Mouse (Mus musculus): ENCODE data around the gene Fbxo10. TPM values are rescaled to one million over a fixed set of nuclear protein-coding genes. Genes with fewer than 3 reads are reported as not detected.
"Not testable (repeated sequence)": the region's sequence is repeated elsewhere in the genome, so short reads cannot be mapped to it uniquely, and the experiment has no call there.

Fbxo10 gene
- polyA plus RNA-seq, 1 experiment from 2014 or later = 13.9 TPM

DNA sequence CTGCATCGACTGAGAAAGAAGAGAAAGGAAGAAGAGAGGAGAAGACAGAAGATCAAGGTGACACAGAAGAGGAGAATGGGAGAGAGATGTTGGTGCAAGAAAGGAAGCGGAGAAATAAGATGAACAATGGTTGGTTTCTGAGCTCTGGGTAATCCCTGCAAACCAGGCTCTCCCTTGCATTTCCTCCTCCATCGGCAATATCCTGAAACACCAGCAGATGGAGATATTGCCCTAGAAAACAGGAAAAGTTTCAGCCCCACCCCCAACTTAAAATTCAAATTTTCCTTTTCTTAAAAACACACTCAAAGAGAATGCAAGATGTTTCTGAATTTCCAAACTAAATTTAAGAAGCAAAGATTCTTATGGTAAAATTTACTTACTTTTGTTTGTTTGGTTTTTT lies 68.8 kb downstream of the Fbxo10 start:
- Histone ChIP-seq H3K27me3 (no peaks in the 10 kb centered on the region), H3K27ac (no peak overlapping the region), H3K36me3 (no peaks in the 10 kb centered on the region), H3K9me3 (no peaks in the 10 kb centered on the region), H3K4me3 (no peak overlapping the region), H3K4me2 (no peak overlapping the region), H3K9ac (no peak overlapping the region), H3K4me1 (peaks cover 31% of the 10 kb centered on the region)
- 13% methylated on average over 3 of the region's 3 CpGs for WGBS
- no peak for ATAC-seq (ENCODE audit: borderline replicate concordance, extremely low read depth, low FRiP score, low TSS enrichment)

- Histone ChIP-seq H3K9me3 (no peaks in the 10 kb centered on the region), H3K4me2 (peak overlapping the region; percentile 74), H3K9ac (peak overlapping the region; percentile 81), H3K4me3 (peak overlapping the region; percentile 73), H3K4me1 (peaks cover 25% of the 10 kb centered on the region), H3K27me3 (no peaks in the 10 kb centered on the region), H3K36me3 (no peaks in the 10 kb centered on the region), H3K27ac (peak overlapping the region; percentile 72; the same call in 1 of the 2 replicates)
- 5% methylated on average over 2 of the region's 2 CpGs for WGBS
- no peak for ATAC-seq (ENCODE audit: borderline replicate concordance, extremely low read depth, low FRiP score, low TSS enrichment)
Observed at GRCm38 (mm10) chr4:45013537-45013936, 70.9 kb downstream of the Fbxo10 start.

DNA sequence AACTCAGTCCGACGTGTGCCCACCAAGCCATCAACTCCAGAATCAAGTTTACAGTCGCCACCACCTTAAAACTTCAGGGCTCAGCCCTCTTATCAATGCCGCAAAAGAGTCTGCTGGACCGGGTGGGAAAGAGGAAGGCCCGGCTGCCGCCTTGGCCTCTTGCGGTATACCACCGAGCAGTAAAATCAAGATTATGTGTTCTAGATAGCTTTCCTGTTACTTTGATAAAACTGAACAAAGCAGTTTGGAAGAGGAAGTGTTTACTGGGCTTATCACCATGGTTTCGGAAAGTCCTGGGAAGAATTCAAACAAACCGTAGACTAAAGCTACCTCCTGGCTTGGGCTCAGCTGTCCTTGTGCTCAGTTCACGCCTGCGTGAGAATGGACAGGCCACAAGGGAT lies 71.4 kb downstream of the Fbxo10 start:
- Histone ChIP-seq H3K4me2 (peak overlapping the region; percentile 74), H3K4me1 (peaks cover 23% of the 10 kb centered on the region), H3K9ac (peak overlapping the region; percentile 81), H3K27ac (peak overlapping the region; percentile 72), H3K9me3 (no peaks in the 10 kb centered on the region), H3K4me3 (peak overlapping the region; percentile 73), H3K36me3 (no peaks in the 10 kb centered on the region), H3K27me3 (no peaks in the 10 kb centered on the region)
- no peak for ATAC-seq (ENCODE audit: borderline replicate concordance, extremely low read depth, low FRiP score, low TSS enrichment)
- WGBS = 1% methylated on average over 13 of the region's 13 CpGs

- no peaks in the 10 kb centered on the region for H3K27me3 ChIP-seq
- peak within 1 kb of the TSS; percentile 74 for H3K4me2 ChIP-seq
- peak within 1 kb of the TSS; percentile 94 for H3K9ac ChIP-seq
- ATAC-seq (ENCODE audit: borderline replicate concordance, extremely low read depth, low FRiP score, low TSS enrichment) = peak; percentile 99
- H3K36me3 ChIP-seq = no peaks in the 10 kb centered on the region
- peak within 1 kb of the TSS; percentile 94 for H3K4me3 ChIP-seq
- H3K9me3 ChIP-seq = no peaks in the 10 kb centered on the region
- WGBS = 1% methylated on average over 51 of the region's 63 CpGs
- peaks cover 20% of the 10 kb centered on the region for H3K4me1 ChIP-seq
- H3K27ac ChIP-seq = peak within 1 kb of the TSS; percentile 99
Observed at GRCm38 (mm10) chr4:45012105-45012975, 72.1 kb downstream of the Fbxo10 start, which contains the start of gene Zbtb5. Gene Zbtb5 (minus strand): TSS chr4:45012412.

GRCm38 (mm10) chr4:45011581-45012104 lies 72.8 kb downstream of the Fbxo10 start:
- Histone ChIP-seq H3K4me3 (peak overlapping the region; percentile 94), H3K4me2 (peak overlapping the region; percentile 71), H3K27me3 (no peaks in the 10 kb centered on the region), H3K27ac (peak overlapping the region; percentile 99), H3K9me3 (no peaks in the 10 kb centered on the region), H3K4me1 (peaks cover 20% of the 10 kb centered on the region), H3K36me3 (no peaks in the 10 kb centered on the region), H3K9ac (peak overlapping the region; percentile 94)
- ATAC-seq (ENCODE audit: borderline replicate concordance, extremely low read depth, low FRiP score, low TSS enrichment) = peak; percentile 76
- WGBS = under 1% methylated on average over 31 of the region's 31 CpGs

DNA sequence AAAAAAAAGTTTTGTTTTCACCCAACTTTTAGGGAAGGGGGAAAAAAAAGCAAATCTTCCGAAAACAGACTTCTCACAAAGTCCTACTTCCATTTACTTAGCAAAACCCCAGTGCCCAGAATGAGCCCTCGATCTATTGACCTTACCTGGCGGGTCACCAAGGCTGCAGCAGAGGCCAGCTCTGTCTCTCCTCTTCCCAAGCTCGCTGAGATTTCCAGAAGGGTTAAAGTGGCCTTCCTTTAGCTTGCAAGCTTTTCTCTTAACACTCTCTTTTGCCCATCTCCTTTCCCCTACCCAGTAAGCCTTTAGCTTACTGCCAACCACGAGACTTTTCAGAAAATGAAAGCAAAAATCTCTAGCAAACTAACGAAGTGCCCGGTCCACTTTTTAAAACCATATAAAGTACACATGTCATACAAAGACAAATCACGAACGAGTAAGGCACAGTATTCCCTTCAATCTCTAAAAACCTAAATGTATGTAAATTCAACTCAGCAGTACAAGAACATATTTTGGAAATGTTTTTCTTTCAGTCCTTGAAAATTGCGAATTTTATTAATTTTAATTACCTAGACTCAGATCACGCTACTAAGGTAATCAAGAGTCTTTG lies 73.5 kb downstream of the Fbxo10 start:
- no peaks in the 10 kb centered on the region for H3K27me3 ChIP-seq
- H3K9ac ChIP-seq = peak overlapping the region; percentile 94
- H3K9me3 ChIP-seq = no peaks in the 10 kb centered on the region
- peak overlapping the region; percentile 94 for H3K4me3 ChIP-seq
- WGBS = 5% methylated on average over 11 of the region's 11 CpGs
- no peak for ATAC-seq (ENCODE audit: borderline replicate concordance, extremely low read depth, low FRiP score, low TSS enrichment)
- peak overlapping the region; percentile 99 for H3K27ac ChIP-seq
- H3K4me2 ChIP-seq = peak overlapping the region; percentile 71
- peaks cover 20% of the 10 kb centered on the region for H3K4me1 ChIP-seq
- no peaks in the 10 kb centered on the region for H3K36me3 ChIP-seq

- Histone ChIP-seq H3K9ac (no peak overlapping the region), H3K27ac (no peak overlapping the region), H3K4me2 (no peak overlapping the region), H3K4me1 (peaks cover 7% of the 10 kb centered on the region), H3K36me3 (no peaks in the 10 kb centered on the region), H3K27me3 (no peaks in the 10 kb centered on the region), H3K4me3 (no peak overlapping the region), H3K9me3 (no peaks in the 10 kb centered on the region)
- WGBS = 79% methylated on average over 3 of the region's 3 CpGs
- no peak for ATAC-seq (ENCODE audit: borderline replicate concordance, extremely low read depth, low FRiP score, low TSS enrichment)
Observed at GRCm38 (mm10) chr4:45005452-45005851, 79.0 kb downstream of the Fbxo10 start.

- H3K27ac ChIP-seq = no peak overlapping the region
- H3K27me3 ChIP-seq = no peaks in the 10 kb centered on the region
- H3K9ac ChIP-seq = no peak overlapping the region
- no peak overlapping the region for H3K4me3 ChIP-seq
- no peaks in the 10 kb centered on the region for H3K9me3 ChIP-seq
- WGBS = 85% methylated on average over 6 of the region's 6 CpGs
- H3K4me2 ChIP-seq = no peak overlapping the region
- no peak for ATAC-seq (ENCODE audit: borderline replicate concordance, extremely low read depth, low FRiP score, low TSS enrichment)
- no peaks in the 10 kb centered on the region for H3K4me1 ChIP-seq
- 0 out of 2 replicates have a peak, but pooled peaks cover under 1% of the 10 kb centered on the region for H3K36me3 ChIP-seq
Observed at GRCm38 (mm10) chr4:45000001-45000400, 84.4 kb downstream of the Fbxo10 start.

- Histone ChIP-seq H3K4me3 (no peak overlapping the region), H3K36me3 (peaks cover 14% of the 10 kb centered on the region; the same call in 1 of the 2 replicates), H3K27ac (no peak overlapping the region), H3K9me3 (no peaks in the 10 kb centered on the region), H3K9ac (no peak overlapping the region), H3K4me1 (no peaks in the 10 kb centered on the region), H3K27me3 (no peaks in the 10 kb centered on the region), H3K4me2 (no peak overlapping the region)
- ATAC-seq (ENCODE audit: borderline replicate concordance, extremely low read depth, low FRiP score, low TSS enrichment) = no peak
- 63% methylated on average over 3 of the region's 3 CpGs for WGBS
Observed at GRCm38 (mm10) chr4:44998071-44998470, 86.3 kb downstream of the Fbxo10 start.

- Histone ChIP-seq H3K36me3 (peaks cover 31% of the 10 kb centered on the region), H3K4me3 (no peak overlapping the region), H3K9ac (no peak overlapping the region), H3K9me3 (no peaks in the 10 kb centered on the region), H3K4me2 (no peak overlapping the region), H3K27me3 (no peaks in the 10 kb centered on the region), H3K27ac (no peak overlapping the region), H3K4me1 (no peaks in the 10 kb centered on the region)
- no peak for ATAC-seq (ENCODE audit: borderline replicate concordance, extremely low read depth, low FRiP score, low TSS enrichment)
- 81% methylated on average over 18 of the region's 18 CpGs for WGBS
Observed at GRCm38 (mm10) chr4:44994776-44995175, 89.6 kb downstream of the Fbxo10 start.

DNA sequence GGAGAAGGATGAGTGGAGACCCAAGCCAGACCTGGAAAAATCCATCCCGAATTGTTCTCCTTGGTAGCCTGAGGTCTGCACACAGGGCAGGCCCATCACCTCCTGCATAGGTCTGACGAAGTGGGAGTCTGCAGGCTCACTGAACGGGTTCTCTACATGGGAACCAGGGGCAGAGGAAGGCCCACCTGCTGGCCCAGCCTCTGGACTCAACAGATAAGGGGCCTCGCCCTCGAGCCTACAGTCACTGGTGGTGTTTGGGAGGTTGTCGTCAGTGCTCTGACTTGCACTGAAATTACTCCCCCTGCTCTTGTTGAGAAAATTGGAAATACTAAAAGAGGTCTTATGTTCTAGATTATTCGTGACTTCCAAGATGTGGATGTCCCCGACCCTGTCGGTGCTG lies 90.6 kb downstream of the Fbxo10 start:
- no peaks in the 10 kb centered on the region for H3K9me3 ChIP-seq
- no peak for ATAC-seq (ENCODE audit: borderline replicate concordance, extremely low read depth, low FRiP score, low TSS enrichment)
- no peak overlapping the region for H3K4me2 ChIP-seq
- H3K4me3 ChIP-seq = no peak overlapping the region
- H3K4me1 ChIP-seq = no peaks in the 10 kb centered on the region
- H3K9ac ChIP-seq = no peak overlapping the region
- H3K27ac ChIP-seq = no peak overlapping the region
- peaks cover 39% of the 10 kb centered on the region for H3K36me3 ChIP-seq
- 82% methylated on average over 9 of the region's 9 CpGs for WGBS
- no peaks in the 10 kb centered on the region for H3K27me3 ChIP-seq

DNA sequence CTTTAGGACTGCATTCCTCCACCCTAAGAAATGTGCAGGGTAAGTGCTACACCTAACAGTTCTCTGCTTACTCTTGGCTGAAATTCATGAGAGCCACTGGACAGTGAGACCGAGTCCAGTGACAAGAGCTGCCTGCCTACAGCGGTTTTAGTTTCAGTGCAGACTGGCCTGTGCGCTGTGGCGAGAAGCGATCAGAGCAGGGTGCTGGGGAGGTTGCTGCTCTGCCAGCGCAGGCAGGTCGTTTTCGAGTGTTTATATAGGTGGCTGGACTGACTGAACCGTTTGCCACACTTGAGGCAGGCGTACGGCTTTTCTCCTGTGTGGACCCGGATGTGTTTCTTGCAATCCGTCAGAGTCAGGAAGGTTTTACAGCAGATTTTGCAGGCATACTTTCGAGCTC lies 91.2 kb downstream of the Fbxo10 start:
- H3K36me3 ChIP-seq = peaks cover 46% of the 10 kb centered on the region
- not testable (repeated sequence) for H3K9me3 ChIP-seq; H3K4me3 ChIP-seq; H3K9ac ChIP-seq; ATAC-seq (ENCODE audit: borderline replicate concordance, extremely low read depth, low FRiP score, low TSS enrichment); H3K27ac ChIP-seq; H3K4me2 ChIP-seq; H3K4me1 ChIP-seq; H3K27me3 ChIP-seq
- 59% methylated on average over 14 of the region's 14 CpGs for WGBS

Data from lung, embryonic 15.5 days (tissue).